Mouse (Mus musculus) cerebellum, adult (tissue): ENCODE results near the gene Galnt2.

Source experiments
- ATAC-seq: cut with Nextera tagmentation; 2 replicates; pipeline ENCODE4 v1.9.2; 2017; ENCODE audit warnings: mild to moderate bottlenecking, moderate library complexity, mixed read lengths; ENCODE audit not compliant: insufficient number of reproducible peaks, low FRiP score, low TSS enrichment

The Galnt2 gene

GRCm38 (mm10) chr8:124360911-124361310 lies 129.7 kb downstream of the Galnt2 start:
- ATAC-seq = no peak

- no peak for ATAC-seq
Observed at GRCm38 (mm10) chr8:124361773-124362427, 130.7 kb downstream of the Galnt2 start.

- no peak for ATAC-seq
Observed at GRCm38 (mm10) chr8:124362589-124362988, 131.4 kb downstream of the Galnt2 start.

GRCm38 (mm10) chr8:124363337-124363736 lies 132.1 kb downstream of the Galnt2 start:
- ATAC-seq = no peak

- ATAC-seq = no peak
Observed at GRCm38 (mm10) chr8:124368213-124368612, 137.0 kb downstream of the Galnt2 start.

- no peak for ATAC-seq
Observed at GRCm38 (mm10) chr8:124370422-124371183, 139.4 kb downstream of the Galnt2 start.

- ATAC-seq = no peak
Observed at GRCm38 (mm10) chr8:124371410-124372123, 140.4 kb downstream of the Galnt2 start.

- ATAC-seq = no peak
Observed at GRCm38 (mm10) chr8:124373753-124374152, 142.6 kb downstream of the Galnt2 start.

GRCm38 (mm10) chr8:124375168-124375567 lies 144.0 kb downstream of the Galnt2 start:
- ATAC-seq = no peak

- 0 out of 2 replicates have a peak, but pooled peaks have one; percentile 27 for ATAC-seq
Observed at GRCm38 (mm10) chr8:124375727-124376126, 144.5 kb downstream of the Galnt2 start.

- no peak for ATAC-seq
Observed at GRCm38 (mm10) chr8:124376406-124376805, 145.2 kb downstream of the Galnt2 start.

GRCm38 (mm10) chr8:124379289-124379688 lies 148.1 kb downstream of the Galnt2 start:
- no peak for ATAC-seq

GRCm38 (mm10) chr8:124382235-124382634 lies 151.0 kb downstream of the Galnt2 start:
- no peak for ATAC-seq

GRCm38 (mm10) chr8:124384336-124384735 lies 153.1 kb downstream of the Galnt2 start:
- ATAC-seq = no peak

GRCm38 (mm10) chr8:124386225-124386899 lies 155.2 kb downstream of the Galnt2 start:
- peak; percentile 47; the same call in 1 of the 2 replicates for ATAC-seq

GRCm38 (mm10) chr8:124389495-124389894 lies 158.3 kb downstream of the Galnt2 start:
- ATAC-seq = no peak

GRCm38 (mm10) chr8:124391191-124391590 lies 160.0 kb downstream of the Galnt2 start:
- no peak for ATAC-seq

- no peak for ATAC-seq
Observed at GRCm38 (mm10) chr8:124392271-124393012, 161.3 kb downstream of the Galnt2 start.

GRCm38 (mm10) chr8:124393013-124393412 lies 161.8 kb downstream of the Galnt2 start:
- ATAC-seq = no peak

- no peak for ATAC-seq
Observed at GRCm38 (mm10) chr8:124393927-124394326, 162.7 kb downstream of the Galnt2 start.
